Mouse (Mus musculus): ENCODE data around the gene Pga5. TPM values are rescaled to one million over a fixed set of nuclear protein-coding genes. Genes with fewer than 3 reads are reported as not detected.

The Pga5 gene
- polyA plus RNA-seq, 1 experiment from 2014 or later, result 22,358 TPM

DNA sequence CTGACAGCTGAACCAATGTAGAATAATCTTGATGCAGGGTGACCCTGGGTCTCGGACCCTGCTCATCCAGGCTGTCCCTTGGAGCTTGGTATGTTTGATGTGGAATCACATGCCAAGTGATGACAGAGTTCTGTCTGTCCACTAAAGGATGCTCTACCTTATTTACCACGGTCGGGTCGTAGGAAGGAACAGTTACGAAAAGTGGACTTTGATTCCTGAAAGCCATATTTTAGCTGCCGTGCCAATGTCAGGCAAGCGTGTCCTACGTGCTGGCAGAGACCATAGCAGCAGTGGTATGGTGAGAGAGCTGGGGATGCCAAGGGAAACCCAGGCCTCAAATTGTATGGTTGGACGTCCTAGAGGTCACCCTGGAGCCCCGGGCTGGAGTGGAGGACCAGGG, 35.7 kb upstream of the Pga5 start:
- peaks cover 22% of the 10 kb centered on the region for H3K36me3 ChIP-seq (ENCODE audit: control insufficient read depth, insufficient read depth, low read length)
- ATAC-seq (ENCODE audit: low FRiP score, low TSS enrichment), result no peak
- no peak overlapping the region for H3K27ac ChIP-seq (replicated peaks)
- H3K27me3 ChIP-seq (ENCODE audit: control insufficient read depth, insufficient read depth, low read length), result no peaks in the 10 kb centered on the region
- DNase-seq (ENCODE audit: low spot score), result no peak
- no peaks in the 10 kb centered on the region for H3K9me3 ChIP-seq (ENCODE audit: control insufficient read depth, low read length)
- no peak overlapping the region for H3K9ac ChIP-seq (ENCODE audit: low read length)
- WGBS, result 89% methylated on average over 10 of the region's 10 CpGs
- H3K4me1 ChIP-seq (replicated peaks; ENCODE audit: control insufficient read depth, insufficient read depth), result no peaks in the 10 kb centered on the region
- TF ChIP-seq EP300 (optimal IDR thresholded peaks at IDR 0.05) (no peak), CTCF (IDR thresholded peaks at IDR 0.05; ENCODE audit: low read depth) (no peak)
- H3K4me3 ChIP-seq (ENCODE audit: low read depth, low read length), result no peak overlapping the region
- no peak overlapping the region for H3K4me2 ChIP-seq (replicated peaks; ENCODE audit: low read depth)

GRCm38 (mm10) chr19:10712646-10713045, 34.8 kb upstream of the Pga5 start:
- Histone ChIP-seq H3K27ac (replicated peaks) (no peak overlapping the region), H3K36me3 (ENCODE audit: control insufficient read depth, insufficient read depth, low read length) (peaks cover 22% of the 10 kb centered on the region), H3K4me3 (ENCODE audit: low read depth, low read length) (no peak overlapping the region), H3K27me3 (ENCODE audit: control insufficient read depth, insufficient read depth, low read length) (no peaks in the 10 kb centered on the region), H3K4me2 (replicated peaks; ENCODE audit: low read depth) (no peak overlapping the region), H3K4me1 (replicated peaks; ENCODE audit: control insufficient read depth, insufficient read depth) (no peaks in the 10 kb centered on the region), H3K9me3 (ENCODE audit: control insufficient read depth, low read length) (no peaks in the 10 kb centered on the region), H3K9ac (ENCODE audit: low read length) (no peak overlapping the region)
- no peak for ATAC-seq (ENCODE audit: low FRiP score, low TSS enrichment)
- WGBS, result 91% methylated on average over 12 of the region's 12 CpGs
- no peak for DNase-seq (ENCODE audit: low spot score)
- TF ChIP-seq EP300 (optimal IDR thresholded peaks at IDR 0.05), result no peak
- TF ChIP-seq CTCF (IDR thresholded peaks at IDR 0.05; ENCODE audit: low read depth), result no peak

DNA sequence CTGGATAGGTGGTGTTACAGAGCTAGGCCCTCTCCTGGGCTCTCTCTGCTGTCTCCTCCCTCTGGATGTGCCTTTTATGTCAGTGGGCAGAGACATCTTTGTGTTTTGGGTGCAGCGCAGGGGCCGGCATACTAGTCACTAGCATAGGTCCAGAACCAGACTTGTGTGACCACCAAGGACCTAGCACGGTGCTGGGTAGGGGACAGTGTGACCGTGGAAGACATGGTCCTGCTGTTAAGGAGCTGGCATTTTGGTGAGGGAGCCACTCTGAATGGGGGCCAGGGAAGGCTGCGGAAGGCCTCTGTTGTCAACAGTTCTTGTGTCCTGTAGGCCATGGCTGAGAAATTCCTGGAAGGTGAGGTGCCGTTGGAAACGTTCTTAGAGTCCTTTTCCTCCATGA, 34.3 kb upstream of the Pga5 start:
- H3K27me3 ChIP-seq (ENCODE audit: control insufficient read depth, insufficient read depth, low read length), result no peaks in the 10 kb centered on the region
- no peak overlapping the region for H3K9ac ChIP-seq (ENCODE audit: low read length)
- DNase-seq (ENCODE audit: low spot score), result no peak
- WGBS, result 90% methylated on average over 7 of the region's 7 CpGs
- no peak overlapping the region for H3K4me3 ChIP-seq (ENCODE audit: low read depth, low read length)
- no peaks in the 10 kb centered on the region for H3K4me1 ChIP-seq (replicated peaks; ENCODE audit: control insufficient read depth, insufficient read depth)
- no peak overlapping the region for H3K27ac ChIP-seq (replicated peaks)
- no peak overlapping the region for H3K4me2 ChIP-seq (replicated peaks; ENCODE audit: low read depth)
- no peak for ATAC-seq (ENCODE audit: low FRiP score, low TSS enrichment)
- TF ChIP-seq EP300 (optimal IDR thresholded peaks at IDR 0.05) (no peak), CTCF (IDR thresholded peaks at IDR 0.05; ENCODE audit: low read depth) (no peak)
- H3K36me3 ChIP-seq (ENCODE audit: control insufficient read depth, insufficient read depth, low read length), result peaks cover 27% of the 10 kb centered on the region
- H3K9me3 ChIP-seq (ENCODE audit: control insufficient read depth, low read length), result no peaks in the 10 kb centered on the region

GRCm38 (mm10) chr19:10710751-10711150, 32.9 kb upstream of the Pga5 start:
- Histone ChIP-seq H3K4me2 (replicated peaks; ENCODE audit: low read depth) (no peak overlapping the region), H3K9ac (ENCODE audit: low read length) (no peak overlapping the region), H3K27ac (replicated peaks) (no peak overlapping the region), H3K27me3 (ENCODE audit: control insufficient read depth, insufficient read depth, low read length) (no peaks in the 10 kb centered on the region), H3K36me3 (ENCODE audit: control insufficient read depth, insufficient read depth, low read length) (peaks cover 31% of the 10 kb centered on the region), H3K4me1 (replicated peaks; ENCODE audit: control insufficient read depth, insufficient read depth) (no peaks in the 10 kb centered on the region), H3K4me3 (ENCODE audit: low read depth, low read length) (no peak overlapping the region), H3K9me3 (ENCODE audit: control insufficient read depth, low read length) (no peaks in the 10 kb centered on the region)
- WGBS, result 88% methylated on average over 4 of the region's 4 CpGs
- no peak for DNase-seq (ENCODE audit: low spot score)
- ATAC-seq (ENCODE audit: low FRiP score, low TSS enrichment), result no peak
- TF ChIP-seq EP300 (optimal IDR thresholded peaks at IDR 0.05), result no peak

GRCm38 (mm10) chr19:10710088-10710511, 32.2 kb upstream of the Pga5 start:
- no peaks in the 10 kb centered on the region for H3K4me1 ChIP-seq (replicated peaks; ENCODE audit: control insufficient read depth, insufficient read depth)
- 74% methylated on average over 9 of the region's 9 CpGs for WGBS
- no peak overlapping the region for H3K4me2 ChIP-seq (replicated peaks; ENCODE audit: low read depth)
- no peak overlapping the region for H3K4me3 ChIP-seq (ENCODE audit: low read depth, low read length)
- peak; percentile 78 for DNase-seq (ENCODE audit: low spot score)
- H3K9me3 ChIP-seq (ENCODE audit: control insufficient read depth, low read length), result no peaks in the 10 kb centered on the region
- H3K27me3 ChIP-seq (ENCODE audit: control insufficient read depth, insufficient read depth, low read length), result no peaks in the 10 kb centered on the region
- H3K36me3 ChIP-seq (ENCODE audit: control insufficient read depth, insufficient read depth, low read length), result peaks cover 31% of the 10 kb centered on the region
- H3K27ac ChIP-seq (replicated peaks), result peak overlapping the region; percentile 40; the same call in 1 of the 2 replicates
- ATAC-seq (ENCODE audit: low FRiP score, low TSS enrichment), result peak; percentile 34
- TF ChIP-seq CTCF (IDR thresholded peaks at IDR 0.05; ENCODE audit: low read depth) (peak; percentile 79), EP300 (optimal IDR thresholded peaks at IDR 0.05) (no peak)
- no peak overlapping the region for H3K9ac ChIP-seq (ENCODE audit: low read length)

DNA sequence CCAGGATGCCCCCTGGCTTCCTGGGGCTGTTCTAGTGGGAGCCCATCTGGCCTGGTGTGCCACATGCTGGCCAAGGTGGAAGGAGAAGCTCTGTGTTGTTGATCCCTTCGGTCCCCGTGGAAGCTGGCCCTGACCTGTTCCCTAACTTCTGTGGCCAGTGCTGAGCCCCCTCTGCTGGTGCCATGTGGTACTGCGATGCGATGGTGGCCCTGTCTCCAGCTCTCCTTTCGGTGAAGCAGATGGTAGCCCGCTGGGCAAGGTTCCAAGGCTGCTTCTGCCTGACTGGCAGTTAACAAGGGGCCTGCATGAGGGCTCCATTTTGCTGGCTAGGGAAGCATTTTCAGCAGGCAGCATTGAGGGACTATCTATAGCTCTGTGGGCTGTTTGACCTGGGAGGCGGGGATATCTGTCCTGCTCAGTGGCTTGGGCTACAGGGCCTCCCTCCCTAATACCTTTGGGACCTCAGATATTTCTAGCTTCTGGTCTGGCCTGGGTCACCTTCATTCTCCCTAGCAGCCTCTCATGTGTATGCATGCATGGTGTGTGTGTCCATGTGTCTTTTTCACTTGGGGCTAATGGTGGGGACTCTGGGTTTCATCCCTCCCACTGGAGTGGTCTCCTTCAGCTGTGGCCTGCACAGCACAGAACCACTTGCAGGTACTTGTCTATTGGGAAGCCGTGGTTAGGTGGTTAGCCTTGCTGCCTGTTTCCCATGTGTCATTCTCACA, 31.7 kb upstream of the Pga5 start:
- Histone ChIP-seq H3K4me2 (replicated peaks; ENCODE audit: low read depth) (no peak overlapping the region), H3K36me3 (ENCODE audit: control insufficient read depth, insufficient read depth, low read length) (peaks cover 31% of the 10 kb centered on the region), H3K9me3 (ENCODE audit: control insufficient read depth, low read length) (no peaks in the 10 kb centered on the region), H3K4me1 (replicated peaks; ENCODE audit: control insufficient read depth, insufficient read depth) (no peaks in the 10 kb centered on the region), H3K4me3 (ENCODE audit: low read depth, low read length) (no peak overlapping the region), H3K27me3 (ENCODE audit: control insufficient read depth, insufficient read depth, low read length) (no peaks in the 10 kb centered on the region), H3K27ac (replicated peaks) (peak overlapping the region; percentile 75), H3K9ac (ENCODE audit: low read length) (peak overlapping the region; percentile 35; the same call in 1 of the 2 replicates)
- DNase-seq (ENCODE audit: low spot score) (peak; percentile 95), ATAC-seq (ENCODE audit: low FRiP score, low TSS enrichment) (peak; percentile 73)
- WGBS, result 21% methylated on average over 8 of the region's 8 CpGs
- no peak for TF ChIP-seq EP300 (optimal IDR thresholded peaks at IDR 0.05)
- peak; percentile 98 for TF ChIP-seq CTCF (IDR thresholded peaks at IDR 0.05; ENCODE audit: low read depth)

Measured in stomach, postnatal 0 days (tissue).